Comparison of ENCODE assay signal across 1 mouse cellular context in genomic region chr7:74377909-74378308, GRCm38 (mm10).
TF ChIP-seq lines count a peak whose summit lies in the region.

No protein-coding gene starts in this region.

TF ChIP-seq in MEL, 35 proteins besides CTCF, POLR2A, EP300 and RAD21 (continued from another document):
- TF ChIP-seq SIN3A (IDR thresholded peaks at IDR 0.05; ENCODE audit: low read length) (no peak), GATA1 (IDR thresholded peaks at IDR 0.05; ENCODE audit: low read depth, low read length) (no peak), HCFC1 (IDR thresholded peaks at IDR 0.05; ENCODE audit: low read depth, low read length) (no peak), POLR2AphosphoS2 (IDR thresholded peaks at IDR 0.05; ENCODE audit: low read length) (no peak)
